Mouse (Mus musculus): ENCODE measurements around the gene Vmn2r69.

Vmn2r69 gene

GRCm38 (mm10) chr7:85415820-85416219, at the start of gene Vmn2r69:
TSS of gene Vmn2r69 (minus strand) at chr7:85415920.
- DNase-seq, result no peak

Data from kidney, adult 11 months (tissue).